Mouse (Mus musculus) stomach, postnatal 0 days (tissue): Measurements from ENCODE around the gene Ybx2.

Source experiments
- CTCF ChIP-seq: IDR thresholded peaks from 2 replicates; pipeline ENCODE4 v1.5.1; 2016; ENCODE audit warnings: antibody characterized with exemption, low read depth, mild to moderate bottlenecking, moderate library complexity
- EP300 ChIP-seq: optimal IDR thresholded peaks from 2 replicates; pipeline ENCODE3; 2016; ENCODE audit warnings: antibody characterized with exemption

GRCm38 (mm10) chr11:69895291-69895690 lies 40.3 kb upstream of the Ybx2 start, which contains the start of gene Acap1:
- TF ChIP-seq CTCF (no peak), EP300 (no peak)
